Mouse (Mus musculus) liver, embryonic 14.5 days (tissue): ENCODE data around the gene Hivep3.

Experiments
- CTCF ChIP-seq: IDR thresholded peaks from 2 replicates; pipeline ENCODE4 v1.5.1; 2016; ENCODE audit warnings: antibody characterized with exemption, low read depth, control low read depth
- EP300 ChIP-seq: IDR thresholded peaks from 2 replicates; pipeline ENCODE4 v1.6.1; 2016; ENCODE audit warnings: antibody characterized with exemption, low read depth

DNA sequence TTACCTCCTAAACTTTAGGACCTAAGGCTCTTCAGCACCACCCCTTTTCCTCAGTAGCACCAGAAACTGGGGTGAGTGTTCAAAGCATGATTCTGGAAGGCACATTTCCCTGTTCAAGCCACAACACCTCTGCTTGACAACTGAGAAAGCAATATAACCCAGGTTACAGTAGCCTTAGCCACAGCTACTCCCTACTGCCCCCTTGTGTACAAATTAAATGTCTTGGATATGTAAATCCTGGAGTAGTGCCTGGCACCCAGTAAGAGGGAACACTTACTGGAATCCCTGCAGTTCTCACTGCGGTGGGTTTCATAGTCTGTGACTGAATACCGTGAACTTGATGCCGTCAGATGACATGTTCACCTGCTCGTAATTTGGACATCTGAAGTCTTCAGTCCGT lies 75.7 kb downstream of the Hivep3 start:
- TF ChIP-seq CTCF (peak; percentile 66), EP300 (no peak)
